11 mouse cellular contexts compared by ENCODE assay signal in the genomic region with DNA sequence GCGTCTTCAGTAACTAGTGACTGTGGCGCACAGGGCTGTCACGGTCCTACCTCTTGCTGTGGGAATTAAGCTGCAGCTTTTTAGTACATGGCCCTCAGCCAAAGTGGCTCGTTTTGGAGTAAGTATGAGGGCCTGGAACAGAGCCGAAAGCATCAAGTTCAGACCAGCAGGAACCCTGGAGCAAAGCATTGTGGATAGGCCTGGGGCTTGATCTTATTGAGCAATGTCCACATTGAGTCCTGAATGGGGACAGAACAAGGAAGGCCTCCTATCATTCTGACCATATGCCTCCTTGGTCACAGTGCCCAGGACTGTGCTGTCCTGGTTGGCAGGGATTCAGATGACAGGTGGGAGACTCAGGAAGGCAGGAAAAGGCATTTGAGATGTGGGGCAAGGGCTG. TPM values are rescaled to one million over a fixed set of nuclear protein-coding genes. Genes with fewer than 3 reads are reported as not detected.
DNase-seq lines count a peak whose midpoint lies in the region; ATAC-seq lines count a peak whose summit lies in the region.
"Had no signal": no experiment of that assay in that cellular context is flagged by ENCODE, and none has a peak within 500 bp of the region (broad histone marks: within the 10 kb centered on the region; RNA-seq: fewer than 3 reads in every experiment).

No protein-coding gene starts in this region.

- 68% methylated on average over 5 of the region's 5 CpGs for WGBS in hindbrain, embryonic 14.5 days
- 80% methylated on average over 5 of the region's 5 CpGs for WGBS in hindbrain, embryonic 12.5 days
- 52% methylated on average over 5 of the region's 5 CpGs for WGBS in embryonic facial prominence, embryonic 15.5 days

- DNase-seq in hindbrain, embryonic 14.5 days (ENCODE audit: low spot score) = no peak
- DNase-seq in 416B (ENCODE audit: low read depth) = peak; percentile 44
- peak; percentile 97 for DNase-seq in brain, adult 2 months (ENCODE audit: low read depth, low spot score)
- no peak for DNase-seq in layer of hippocampus, adult 8-10 months (ENCODE audit: low spot score in 2 of 2)
- no peak for DNase-seq in kidney, adult 11 months
- DNase-seq in MN1 (ENCODE audit: low spot score) = no peak
- DNase-seq: thymus, postnatal 4 days had no signal

- H3K9me3 ChIP-seq in hindbrain, embryonic 14.5 days (ENCODE audit: control insufficient read depth, low read length) = no peaks in the 10 kb centered on the region
- no peaks in the 10 kb centered on the region for H3K9me3 ChIP-seq in hindbrain, embryonic 12.5 days (replicated peaks)
- no peaks in the 10 kb centered on the region for H3K9me3 ChIP-seq in embryonic facial prominence, embryonic 15.5 days (replicated peaks)
- H3K9me3 ChIP-seq: forebrain, embryonic 12.5 days had no signal

- H3K36me3 ChIP-seq in hindbrain, embryonic 14.5 days (replicated peaks; ENCODE audit: control insufficient read depth, insufficient read depth) = no peaks in the 10 kb centered on the region
- no peaks in the 10 kb centered on the region for H3K36me3 ChIP-seq in hindbrain, embryonic 12.5 days
- no peaks in the 10 kb centered on the region for H3K36me3 ChIP-seq in embryonic facial prominence, embryonic 15.5 days
- H3K36me3 ChIP-seq: forebrain, embryonic 12.5 days had no signal

- no peak overlapping the region for H3K9ac ChIP-seq in hindbrain, embryonic 14.5 days
- H3K9ac ChIP-seq in hindbrain, embryonic 12.5 days = no peak overlapping the region
- H3K9ac ChIP-seq in embryonic facial prominence, embryonic 15.5 days = no peak overlapping the region
- H3K9ac ChIP-seq: forebrain, embryonic 12.5 days had no signal

- H3K4me1 ChIP-seq in hindbrain, embryonic 14.5 days (replicated peaks; ENCODE audit: control insufficient read depth, insufficient read depth, low read length) = no peaks in the 10 kb centered on the region; the same call in 1 of the 2 replicates
- no peaks in the 10 kb centered on the region for H3K4me1 ChIP-seq in hindbrain, embryonic 12.5 days
- H3K4me1 ChIP-seq in embryonic facial prominence, embryonic 15.5 days = peaks cover 10% of the 10 kb centered on the region

- ATAC-seq in hindbrain, embryonic 14.5 days (ENCODE audit: low FRiP score) = peak; percentile 66; the same call in 1 of the 2 replicates
- ATAC-seq in hindbrain, embryonic 12.5 days (ENCODE audit: low FRiP score) = no peak
- ATAC-seq in embryonic facial prominence, embryonic 15.5 days (ENCODE audit: insufficient number of reproducible peaks, low FRiP score, low TSS enrichment, low read depth) = peak; percentile 43; the same call in 1 of the 2 replicates

- H3K4me2 ChIP-seq in hindbrain, embryonic 14.5 days (replicated peaks) = no peak overlapping the region
- no peak overlapping the region for H3K4me2 ChIP-seq in hindbrain, embryonic 12.5 days (replicated peaks)
- no peak overlapping the region for H3K4me2 ChIP-seq in embryonic facial prominence, embryonic 15.5 days (replicated peaks)
- H3K4me2 ChIP-seq: forebrain, embryonic 12.5 days had no signal

- no peak overlapping the region for H3K27ac ChIP-seq in hindbrain, embryonic 14.5 days
- H3K27ac ChIP-seq in hindbrain, embryonic 12.5 days = no peak overlapping the region
- peak overlapping the region; percentile 22; the same call in 1 of the 2 replicates for H3K27ac ChIP-seq in embryonic facial prominence, embryonic 15.5 days (replicated peaks)
- H3K27ac ChIP-seq: forebrain, embryonic 12.5 days; kidney, postnatal 0 days had no signal

- H3K27me3 ChIP-seq in hindbrain, embryonic 14.5 days (ENCODE audit: control insufficient read depth, insufficient read depth, low read length) = peaks cover 6% of the 10 kb centered on the region; the same call in 1 of the 2 replicates
- H3K27me3 ChIP-seq in hindbrain, embryonic 12.5 days = peaks cover 17% of the 10 kb centered on the region
- no peaks in the 10 kb centered on the region for H3K27me3 ChIP-seq in embryonic facial prominence, embryonic 15.5 days

- H3K4me3 ChIP-seq in hindbrain, embryonic 14.5 days (replicated peaks; ENCODE audit: low read length) = no peak overlapping the region
- H3K4me3 ChIP-seq in hindbrain, embryonic 12.5 days = no peak overlapping the region
- no peak overlapping the region for H3K4me3 ChIP-seq in embryonic facial prominence, embryonic 15.5 days (replicated peaks)
- H3K4me3 ChIP-seq: forebrain, embryonic 12.5 days had no signal

RNA-seq across cellular contexts. Expression of gene Rtl5, which starts 10.9 kb away (rescaled TPM):
- 3.2 and 4.5 TPM in 2 replicates for polyA plus RNA-seq in hindbrain, embryonic 14.5 days (2014; fragmentation: Nextera tagmentation; extraction: Ambion mirVana)
- 4.8 and 5.2 TPM in 2 replicates for polyA plus RNA-seq in hindbrain, embryonic 12.5 days (2016; fragmentation: Nextera tagmentation; extraction: Ambion mirVana)
- polyA plus RNA-seq in embryonic facial prominence, embryonic 15.5 days (2015; fragmentation: Nextera tagmentation; extraction: Ambion mirVana) = 1.1 and 2.2 TPM in 2 replicates
- 10 to 100 TPM in 3 of 4 experiments, 1 to 10 TPM in 1; 9.6 to 15.4 (median 13.0) TPM for total RNA-seq in layer of hippocampus, adult 8-10 months (2022)

RNA-seq across cellular contexts. Expression of gene Pin4, which starts 59.0 kb away (rescaled TPM):
- 58.2 and 60.2 TPM in 2 replicates for polyA plus RNA-seq in hindbrain, embryonic 14.5 days (2014; fragmentation: Nextera tagmentation; extraction: Ambion mirVana)
- 68.9 and 72.1 TPM in 2 replicates for polyA plus RNA-seq in hindbrain, embryonic 12.5 days (2016; fragmentation: Nextera tagmentation; extraction: Ambion mirVana)
- 52.0 and 63.4 TPM in 2 replicates for polyA plus RNA-seq in embryonic facial prominence, embryonic 15.5 days (2015; fragmentation: Nextera tagmentation; extraction: Ambion mirVana)
- total RNA-seq in layer of hippocampus, adult 8-10 months (2022) = 10 to 100 TPM in 3 of 4 experiments, 1 to 10 TPM in 1; 9.6 to 32.9 (median 23.5) TPM

Comparison
In these comparisons a context has a peak if more than half of its experiments do, and no peak if none do; other contexts are left out.
1. DNase-seq: peak in 416B (single experiment) and brain, adult 2 months (single experiment); none in hindbrain, embryonic 14.5 days (single experiment), layer of hippocampus, adult 8-10 months (0 of 2), kidney, adult 11 months (single experiment) and MN1 (single experiment).